Mouse (Mus musculus): ENCODE data around the gene Rab22a. TPM values are rescaled to one million over a fixed set of nuclear protein-coding genes. Genes with fewer than 3 reads are reported as not detected.

The Rab22a gene
- total and polyA plus RNA-seq, 3 experiments = 5.9 to 16.9 (median 9.3) TPM

DNA sequence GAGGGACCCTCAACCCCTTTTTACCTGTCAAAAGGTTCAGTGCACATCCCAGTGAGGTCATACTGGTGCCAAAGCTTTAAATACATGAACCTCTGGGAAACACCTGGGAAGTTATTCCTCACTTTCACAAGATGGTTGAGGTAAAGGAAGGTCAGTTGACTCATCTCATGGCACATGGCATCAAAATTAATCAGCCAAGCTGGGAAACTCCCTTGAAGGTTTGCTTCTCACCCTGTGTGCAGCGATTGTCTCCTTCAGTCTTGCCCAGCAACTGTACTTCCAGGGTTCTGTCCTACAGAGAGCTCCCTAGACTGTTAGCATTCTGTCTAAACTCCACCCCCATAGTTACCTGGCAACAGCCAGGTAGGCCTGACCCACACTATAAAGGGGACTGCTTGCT is 20.6 kb downstream of the Rab22a start:
- dilution Hi-C loops (cut with MboI; ENCODE audit: extremely low pct_ligation_motif_present, extremely low pct_unique_long_range_greater_than_20kb, low sequenced_read_pairs) = no loop called here
- peak overlapping the region; percentile 43; the same call in 1 of the 2 replicates for H3K4me2 ChIP-seq (ENCODE audit: insufficient read depth, low read depth, poor library complexity, severe bottlenecking)
- TF ChIP-seq ETS1 (conservative IDR thresholded peaks at IDR 0.05; ENCODE audit: low read depth, low read length) (peak; percentile 46), BHLHE40 (IDR thresholded peaks at IDR 0.05; ENCODE audit: low read depth, low read length) (peak; percentile 28; the same call in 1 of the 2 replicates), ZMIZ1 (IDR thresholded peaks at IDR 0.05; ENCODE audit: low read depth, low read length) (no peak), USF2 (conservative IDR thresholded peaks at IDR 0.05; ENCODE audit: low read depth, low read length) (no peak)
- DNase-seq (ENCODE audit: extremely low read depth) = peak; percentile 54
- H3K4me1 ChIP-seq (ENCODE audit: control insufficient read depth in 1 of 2, insufficient read depth in 2 of 2) = peaks cover 13 to 29% of the 10 kb centered on the region in 2 experiments
- H3K9ac ChIP-seq (ENCODE audit: insufficient read depth, low read depth) = no peak overlapping the region
- peaks cover 2% of the 10 kb centered on the region for H3K9me3 ChIP-seq (replicated peaks; ENCODE audit: low read length)
- peaks cover 19% of the 10 kb centered on the region; the same call in 1 of the 2 replicates for H3K79me2 ChIP-seq (replicated peaks; ENCODE audit: control insufficient read depth, extremely low read depth, insufficient read depth, poor library complexity, severe bottlenecking)
- in situ Hi-C loops (cut with MboI; ENCODE audit: low pct_ligation_motif_present, low pct_unique_long_range_greater_than_20kb, low sequenced_read_pairs) = no loop called here
- no peak overlapping the region for H3K4me3 ChIP-seq (replicated peaks in 1 of 3; ENCODE audit: low read depth in 2 of 3, low read length in 2 of 3, poor library complexity in 1 of 3)
- H3K27ac ChIP-seq (ENCODE audit: insufficient read depth, low read depth) = peak overlapping the region; percentile 35
- no peaks in the 10 kb centered on the region for H3K27me3 ChIP-seq (replicated peaks)
- H3K36me3 ChIP-seq (replicated peaks in 1 of 2; ENCODE audit: control insufficient read depth in 1 of 2, insufficient read depth in 1 of 2, low read length in 1 of 2) = peaks cover 13 to 42% of the 10 kb centered on the region in 2 experiments

DNA sequence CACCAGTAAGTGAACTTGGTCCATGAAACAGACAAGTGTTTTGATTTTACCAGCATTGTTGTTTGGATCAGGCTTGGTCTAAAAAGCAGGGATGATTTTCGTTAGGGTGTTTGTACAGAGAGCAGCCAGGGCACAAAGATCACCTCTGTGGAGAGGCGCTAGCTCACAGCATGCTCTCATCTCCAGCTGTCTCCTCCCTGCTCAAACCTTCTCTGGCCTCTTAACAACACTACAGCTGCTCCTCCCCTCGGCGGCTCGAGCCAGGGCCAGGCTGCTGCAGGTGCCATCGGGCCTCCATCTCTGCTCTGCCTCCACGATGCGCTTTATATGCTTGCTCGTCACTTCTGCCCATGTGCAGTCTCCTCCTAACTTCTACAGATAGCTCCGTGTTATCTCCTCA is 23.2 kb downstream of the Rab22a start:
- Histone ChIP-seq H3K4me3 (replicated peaks in 1 of 3; ENCODE audit: low read depth in 2 of 3, low read length in 2 of 3, poor library complexity in 1 of 3) (no peak overlapping the region), H3K4me1 (ENCODE audit: control insufficient read depth in 1 of 2, insufficient read depth in 2 of 2) (peaks cover 13 to 29% of the 10 kb centered on the region in 2 experiments), H3K4me2 (ENCODE audit: insufficient read depth, low read depth, poor library complexity, severe bottlenecking) (no peak overlapping the region), H3K9ac (ENCODE audit: insufficient read depth, low read depth) (no peak overlapping the region), H3K36me3 (replicated peaks in 1 of 2; ENCODE audit: control insufficient read depth in 1 of 2, insufficient read depth in 1 of 2, low read length in 1 of 2) (peaks cover 10 to 54% of the 10 kb centered on the region in 2 experiments), H3K27me3 (replicated peaks) (no peaks in the 10 kb centered on the region), H3K27ac (ENCODE audit: insufficient read depth, low read depth) (no peak overlapping the region), H3K79me2 (replicated peaks; ENCODE audit: control insufficient read depth, extremely low read depth, insufficient read depth, poor library complexity, severe bottlenecking) (peaks cover 19% of the 10 kb centered on the region; the same call in 1 of the 2 replicates), H3K9me3 (replicated peaks; ENCODE audit: low read length) (no peaks in the 10 kb centered on the region)
- in situ Hi-C loops (cut with MboI; ENCODE audit: low pct_ligation_motif_present, low pct_unique_long_range_greater_than_20kb, low sequenced_read_pairs) (no loop called here), dilution Hi-C loops (cut with MboI; ENCODE audit: extremely low pct_ligation_motif_present, extremely low pct_unique_long_range_greater_than_20kb, low sequenced_read_pairs) (no loop called here)
- TF ChIP-seq TCF12 (IDR thresholded peaks at IDR 0.05; ENCODE audit: low read depth, low read length) = no peak
- TF ChIP-seq JUN (IDR thresholded peaks at IDR 0.05; ENCODE audit: insufficient read depth, low read depth, low read length) = no peak
- TF ChIP-seq IRF4 (IDR thresholded peaks at IDR 0.05; ENCODE audit: low read depth, low read length) = no peak
- TF ChIP-seq NRF1 (IDR thresholded peaks at IDR 0.05; ENCODE audit: low read depth, low read length) = no peak
- TF ChIP-seq MAX (IDR thresholded peaks at IDR 0.05; ENCODE audit: low read length) = no peak
- TF ChIP-seq GABPA (IDR thresholded peaks at IDR 0.05; ENCODE audit: insufficient replicate concordance, low read depth, low read length) = no peak
- no peak for TF ChIP-seq CHD2 (IDR thresholded peaks at IDR 0.05; ENCODE audit: low read length)
- TF ChIP-seq MXI1 (IDR thresholded peaks at IDR 0.05; ENCODE audit: low read depth, low read length) = no peak
- no peak for TF ChIP-seq SIN3A (IDR thresholded peaks at IDR 0.05; ENCODE audit: low read length)
- no peak for TF ChIP-seq HCFC1 (IDR thresholded peaks at IDR 0.05; ENCODE audit: low read depth, low read length)
- TF ChIP-seq EP300 (IDR thresholded peaks at IDR 0.05; ENCODE audit: low read length) = no peak
- TF ChIP-seq UBTF (IDR thresholded peaks at IDR 0.05; ENCODE audit: low read depth, low read length) = no peak
- TF ChIP-seq KAT2A (IDR thresholded peaks at IDR 0.05; ENCODE audit: insufficient replicate concordance, low read length) = no peak
- DNase-seq (ENCODE audit: extremely low read depth) = no peak
